Mouse (Mus musculus): Measurements from ENCODE around the gene Pih1d2. TPM values are rescaled to one million over a fixed set of nuclear protein-coding genes. Genes with fewer than 3 reads are reported as not detected.

Pih1d2 gene
- total RNA-seq (2021) (under 1 TPM in 1 of 2 experiments, not detected in 1; 0.31 TPM), polyA plus RNA-seq (2012; rRNA removed) (0.50 and 0.66 TPM in 2 replicates)
- long read RNA-seq = 0 reads

GRCm38 (mm10) chr9:50616766-50617603 is at the start of gene Pih1d2, which contains the start of gene Nkapd1:
Pih1d2 (plus strand) TSS chr9:50617321.
Nkapd1 (minus strand) TSS chr9:50617464.
- TF ChIP-seq EP300 (IDR thresholded peaks at IDR 0.05; ENCODE audit: insufficient read depth, low read depth, low read length) = peak; percentile 60; the same call in 1 of the 2 replicates
- TF ChIP-seq POLR2A (IDR thresholded peaks at IDR 0.05; ENCODE audit: insufficient read depth, low read depth, low read length) = peak; percentile 66; the same call in 1 of the 2 replicates
- peak; percentile 13 for TF ChIP-seq CTCF (IDR thresholded peaks at IDR 0.05)
- Histone ChIP-seq H3K79me2 (replicated peaks; ENCODE audit: control insufficient read depth, insufficient read depth, low read length) (peaks cover 1% of the 10 kb centered on the region; the same call in 1 of the 2 replicates), H3K36me3 (ENCODE audit: control insufficient read depth, insufficient read depth, low read length) (peaks cover 9% of the 10 kb centered on the region), H3K27me3 (ENCODE audit: control insufficient read depth, insufficient read depth, low read length) (no peaks in the 10 kb centered on the region), H3K9ac (ENCODE audit: low read depth, low read length) (peak within 1 kb of the TSS; percentile 80), H3K4me1 (ENCODE audit: control insufficient read depth, insufficient read depth, low read length) (no peaks in the 10 kb centered on the region; the same call in 1 of the 2 replicates), H3K27ac (peak within 1 kb of the TSS; percentile 87), H3K4me3 (peak within 1 kb of the TSS; percentile 87)
- DNase-seq = peak; percentile 91 to 92
- intact Hi-C loops (cut with DNase I) = no loop called here
- WGBS = under 1% methylated on average over 81 of the region's 81 CpGs

GRCm38 (mm10) chr9:50567372-50567771 is 49.7 kb upstream of the Pih1d2 start:
- Histone ChIP-seq H3K4me1 (ENCODE audit: control insufficient read depth, insufficient read depth, low read length) (no peaks in the 10 kb centered on the region), H3K36me3 (ENCODE audit: control insufficient read depth, insufficient read depth, low read length) (no peaks in the 10 kb centered on the region), H3K79me2 (replicated peaks; ENCODE audit: control insufficient read depth, insufficient read depth, low read length) (no peaks in the 10 kb centered on the region), H3K27me3 (ENCODE audit: control insufficient read depth, insufficient read depth, low read length) (no peaks in the 10 kb centered on the region), H3K4me3 (no peak overlapping the region), H3K27ac (no peak overlapping the region), H3K9ac (ENCODE audit: low read depth, low read length) (no peak overlapping the region)
- intact Hi-C loops (cut with DNase I) = no loop called here
- DNase-seq = no peak
- WGBS = 76% methylated on average over 4 of the region's 4 CpGs
- no peak for TF ChIP-seq EP300 (IDR thresholded peaks at IDR 0.05; ENCODE audit: insufficient read depth, low read depth, low read length)
- no peak for TF ChIP-seq POLR2A (IDR thresholded peaks at IDR 0.05; ENCODE audit: insufficient read depth, low read depth, low read length)
- TF ChIP-seq CTCF (IDR thresholded peaks at IDR 0.05) = no peak

GRCm38 (mm10) chr9:50567881-50568280 is 49.2 kb upstream of the Pih1d2 start:
- no peaks in the 10 kb centered on the region for H3K79me2 ChIP-seq (replicated peaks; ENCODE audit: control insufficient read depth, insufficient read depth, low read length)
- H3K9ac ChIP-seq (ENCODE audit: low read depth, low read length) = no peak overlapping the region
- no peak overlapping the region for H3K27ac ChIP-seq
- H3K4me1 ChIP-seq (ENCODE audit: control insufficient read depth, insufficient read depth, low read length) = no peaks in the 10 kb centered on the region
- no peaks in the 10 kb centered on the region for H3K27me3 ChIP-seq (ENCODE audit: control insufficient read depth, insufficient read depth, low read length)
- TF ChIP-seq CTCF (IDR thresholded peaks at IDR 0.05) (no peak), POLR2A (IDR thresholded peaks at IDR 0.05; ENCODE audit: insufficient read depth, low read depth, low read length) (no peak), EP300 (IDR thresholded peaks at IDR 0.05; ENCODE audit: insufficient read depth, low read depth, low read length) (no peak)
- no peak overlapping the region for H3K4me3 ChIP-seq
- no peaks in the 10 kb centered on the region for H3K36me3 ChIP-seq (ENCODE audit: control insufficient read depth, insufficient read depth, low read length)
- intact Hi-C loops (cut with DNase I) = no loop called here
- no peak for DNase-seq
- 76% methylated on average over 2 of the region's 2 CpGs for WGBS

- Histone ChIP-seq H3K4me1 (ENCODE audit: control insufficient read depth, insufficient read depth, low read length) (no peaks in the 10 kb centered on the region), H3K27ac (no peak overlapping the region), H3K4me3 (no peak overlapping the region), H3K9ac (ENCODE audit: low read depth, low read length) (no peak overlapping the region), H3K36me3 (ENCODE audit: control insufficient read depth, insufficient read depth, low read length) (no peaks in the 10 kb centered on the region), H3K27me3 (ENCODE audit: control insufficient read depth, insufficient read depth, low read length) (no peaks in the 10 kb centered on the region), H3K79me2 (replicated peaks; ENCODE audit: control insufficient read depth, insufficient read depth, low read length) (no peaks in the 10 kb centered on the region)
- WGBS = 68% methylated on average over 10 of the region's 10 CpGs
- no peak for DNase-seq
- intact Hi-C loops (cut with DNase I) = no loop called here
- no peak for TF ChIP-seq EP300 (IDR thresholded peaks at IDR 0.05; ENCODE audit: insufficient read depth, low read depth, low read length)
Observed at GRCm38 (mm10) chr9:50569599-50570525, 47.3 kb upstream of the Pih1d2 start.

GRCm38 (mm10) chr9:50580370-50580769 is 36.8 kb upstream of the Pih1d2 start:
- Histone ChIP-seq H3K9ac (ENCODE audit: low read depth, low read length) (no peak overlapping the region), H3K4me3 (no peak overlapping the region), H3K79me2 (replicated peaks; ENCODE audit: control insufficient read depth, insufficient read depth, low read length) (no peaks in the 10 kb centered on the region), H3K36me3 (ENCODE audit: control insufficient read depth, insufficient read depth, low read length) (no peaks in the 10 kb centered on the region), H3K4me1 (ENCODE audit: control insufficient read depth, insufficient read depth, low read length) (no peaks in the 10 kb centered on the region), H3K27ac (no peak overlapping the region), H3K27me3 (ENCODE audit: control insufficient read depth, insufficient read depth, low read length) (no peaks in the 10 kb centered on the region)
- 33% methylated on average over 4 of the region's 4 CpGs for WGBS
- intact Hi-C loops (cut with DNase I) = no loop called here
- DNase-seq = no peak
- no peak for TF ChIP-seq POLR2A (IDR thresholded peaks at IDR 0.05; ENCODE audit: insufficient read depth, low read depth, low read length)
- no peak for TF ChIP-seq CTCF (IDR thresholded peaks at IDR 0.05)
- TF ChIP-seq EP300 (IDR thresholded peaks at IDR 0.05; ENCODE audit: insufficient read depth, low read depth, low read length) = no peak
